Comparison of ENCODE assay signal across 8 mouse cellular contexts in the genomic region with DNA sequence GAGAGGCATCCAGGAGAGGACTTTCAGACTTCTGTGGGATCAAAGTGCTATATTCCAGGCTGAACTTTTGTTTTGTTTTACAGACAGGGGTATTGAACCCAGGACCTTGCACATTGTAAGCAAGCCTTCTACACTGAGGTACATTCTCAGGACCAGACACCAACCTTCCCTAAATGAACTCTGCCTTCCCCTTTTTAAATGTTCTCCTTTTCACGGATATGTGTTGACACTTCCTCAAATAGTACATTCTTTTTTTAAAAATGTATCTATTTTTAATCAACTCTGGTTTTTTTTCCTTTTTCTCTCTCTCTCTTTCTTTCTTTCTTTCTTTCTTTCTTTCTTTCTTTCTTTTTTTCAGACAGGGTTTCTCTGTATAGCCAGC. TPM values are rescaled to one million over a fixed set of nuclear protein-coding genes. Genes with fewer than 3 reads are reported as not detected.
DNase-seq lines count a peak whose midpoint lies in the region; ATAC-seq and TF ChIP-seq lines count a peak whose summit lies in the region.

No protein-coding gene starts in this region.

- H3K4me3 ChIP-seq in heart, embryonic 15.5 days, result peak overlapping the region; percentile 15
- peak overlapping the region; percentile 34 for H3K4me3 ChIP-seq in embryonic facial prominence, embryonic 10.5 days
- H3K4me3 ChIP-seq in intestine, embryonic 14.5 days (ENCODE audit: low read depth, low read length), result no peak overlapping the region
- no peak overlapping the region for H3K4me3 ChIP-seq in midbrain, embryonic 14.5 days (replicated peaks; ENCODE audit: low read depth, low read length)
- no peak overlapping the region for H3K4me3 ChIP-seq in thymus, adult 2 months (ENCODE audit: control insufficient read depth, insufficient read depth, low read length)

- no peak overlapping the region for H3K9ac ChIP-seq in heart, embryonic 15.5 days
- H3K9ac ChIP-seq in intestine, embryonic 14.5 days (ENCODE audit: low read length), result no peak overlapping the region
- no peak overlapping the region for H3K9ac ChIP-seq in midbrain, embryonic 14.5 days (replicated peaks; ENCODE audit: low read length)

- H3K4me2 ChIP-seq in heart, embryonic 15.5 days, result peak overlapping the region; percentile 48
- H3K4me2 ChIP-seq in intestine, embryonic 14.5 days (ENCODE audit: low read length), result peak overlapping the region; percentile 40
- peak overlapping the region; percentile 29; the same call in 1 of the 2 replicates for H3K4me2 ChIP-seq in midbrain, embryonic 14.5 days (ENCODE audit: low read length)

- peaks cover 11% of the 10 kb centered on the region for H3K4me1 ChIP-seq in heart, embryonic 15.5 days (replicated peaks)
- H3K4me1 ChIP-seq in embryonic facial prominence, embryonic 10.5 days, result peaks cover 12% of the 10 kb centered on the region
- peaks cover 8% of the 10 kb centered on the region for H3K4me1 ChIP-seq in intestine, embryonic 14.5 days (replicated peaks; ENCODE audit: control insufficient read depth, insufficient read depth, low read length)
- peaks cover 8% of the 10 kb centered on the region; the same call in 1 of the 2 replicates for H3K4me1 ChIP-seq in midbrain, embryonic 14.5 days (ENCODE audit: control insufficient read depth, insufficient read depth, low read length)
- peaks cover 17% of the 10 kb centered on the region for H3K4me1 ChIP-seq in thymus, adult 2 months (replicated peaks; ENCODE audit: control insufficient read depth, insufficient read depth, low read length)

- 43% methylated on average over 1 of the region's 1 CpGs for WGBS in heart, embryonic 15.5 days
- 64% methylated on average over 1 of the region's 1 CpGs for WGBS in embryonic facial prominence, embryonic 10.5 days
- 56% methylated on average over 1 of the region's 1 CpGs for WGBS in intestine, embryonic 14.5 days
- 79% methylated on average over 1 of the region's 1 CpGs for WGBS in midbrain, embryonic 14.5 days
- WGBS in thymus, adult 2 months, result 18% methylated on average over 1 of the region's 1 CpGs

- no peak overlapping the region for H3K27ac ChIP-seq in heart, embryonic 15.5 days
- H3K27ac ChIP-seq in embryonic facial prominence, embryonic 10.5 days (replicated peaks), result 0 out of 2 replicates have a peak overlapping the region, but pooled peaks have one; percentile 57
- no peak overlapping the region for H3K27ac ChIP-seq in intestine, embryonic 14.5 days (ENCODE audit: low read depth)
- H3K27ac ChIP-seq in midbrain, embryonic 14.5 days (replicated peaks; ENCODE audit: low read depth, low read length), result no peak overlapping the region
- H3K27ac ChIP-seq in thymus, adult 2 months (ENCODE audit: control insufficient read depth, insufficient read depth, low read length), result no peak overlapping the region

- ATAC-seq in heart, embryonic 15.5 days (replicated peaks; ENCODE audit: insufficient number of reproducible peaks, insufficient read depth, low FRiP score, low read depth), result no peak
- ATAC-seq in intestine, embryonic 14.5 days (replicated peaks; ENCODE audit: low FRiP score, low TSS enrichment, low read depth), result peak; percentile 23; the same call in 1 of the 2 replicates
- ATAC-seq in midbrain, embryonic 14.5 days (ENCODE audit: low FRiP score, low TSS enrichment), result no peak

- H3K36me3 ChIP-seq in heart, embryonic 15.5 days, result no peaks in the 10 kb centered on the region
- no peaks in the 10 kb centered on the region for H3K36me3 ChIP-seq in embryonic facial prominence, embryonic 10.5 days (replicated peaks)
- no peaks in the 10 kb centered on the region for H3K36me3 ChIP-seq in intestine, embryonic 14.5 days (ENCODE audit: control insufficient read depth, insufficient read depth, low read length)
- no peaks in the 10 kb centered on the region for H3K36me3 ChIP-seq in midbrain, embryonic 14.5 days (ENCODE audit: control insufficient read depth, insufficient read depth, low read length)
- no peaks in the 10 kb centered on the region for H3K36me3 ChIP-seq in thymus, adult 2 months (ENCODE audit: control insufficient read depth, insufficient read depth, low read length)

- TF ChIP-seq POLR2A in thymus, adult 2 months (IDR thresholded peaks at IDR 0.05; ENCODE audit: control insufficient read depth, extremely low read depth, insufficient read depth, low read length, poor library complexity), result no peak

- no peak for DNase-seq in heart, postnatal 36 days
- DNase-seq in embryonic facial prominence, embryonic 10.5 days (ENCODE audit: low spot score), result no peak
- no peak for DNase-seq in intestine, embryonic 14.5 days (ENCODE audit: low spot score)
- DNase-seq in midbrain, embryonic 14.5 days, result no peak
- no peak for DNase-seq in adrenal gland, adult 2 months
- DNase-seq in thymus, adult 2 months, result no peak
- DNase-seq in cerebellum, adult 9-10 months, result no peak

- no peak for TF ChIP-seq CTCF in thymus, adult 2 months (IDR thresholded peaks at IDR 0.05; ENCODE audit: borderline replicate concordance, control insufficient read depth, extremely low read depth, insufficient read depth, low read length, poor library complexity)

- no peaks in the 10 kb centered on the region for H3K9me3 ChIP-seq in heart, embryonic 15.5 days (replicated peaks)
- H3K9me3 ChIP-seq in embryonic facial prominence, embryonic 10.5 days, result no peaks in the 10 kb centered on the region
- H3K9me3 ChIP-seq in intestine, embryonic 14.5 days (ENCODE audit: control insufficient read depth, low read length), result no peaks in the 10 kb centered on the region
- no peaks in the 10 kb centered on the region for H3K9me3 ChIP-seq in midbrain, embryonic 14.5 days (ENCODE audit: control insufficient read depth, low read length)

- intact Hi-C loops in heart, postnatal 36 days (cut with DNase I), result no loop called here

- no peaks in the 10 kb centered on the region for H3K27me3 ChIP-seq in heart, embryonic 15.5 days
- H3K27me3 ChIP-seq in embryonic facial prominence, embryonic 10.5 days (replicated peaks; ENCODE audit: low read depth, poor library complexity, severe bottlenecking), result no peaks in the 10 kb centered on the region
- H3K27me3 ChIP-seq in intestine, embryonic 14.5 days (replicated peaks; ENCODE audit: control insufficient read depth, insufficient read depth, low read length), result no peaks in the 10 kb centered on the region
- H3K27me3 ChIP-seq in midbrain, embryonic 14.5 days (ENCODE audit: control insufficient read depth, insufficient read depth, low read length), result no peaks in the 10 kb centered on the region
- H3K27me3 ChIP-seq in thymus, adult 2 months (ENCODE audit: control insufficient read depth, insufficient read depth, low read length), result no peaks in the 10 kb centered on the region

RNA-seq across cellular contexts. Expression of gene Strbp, which starts 32.1 kb away (rescaled TPM):
- 23.4 and 24.5 TPM in 2 replicates for polyA plus RNA-seq in heart, embryonic 15.5 days (2015; fragmentation: Nextera tagmentation; extraction: Ambion mirVana)
- total RNA-seq in heart, postnatal 36 days (2021), result 10 to 100 TPM; 19.3 to 21.2 TPM
- 49.2 and 50.4 TPM in 2 replicates for polyA plus RNA-seq in embryonic facial prominence, embryonic 10.5 days (2016; fragmentation: Nextera tagmentation; extraction: Ambion mirVana)
- 47.3 and 48.3 TPM in 2 replicates for polyA plus RNA-seq in intestine, embryonic 14.5 days (2014; fragmentation: Nextera tagmentation; extraction: Ambion mirVana)
- 134 and 155 TPM in 2 replicates for polyA plus RNA-seq in midbrain, embryonic 14.5 days (2014; fragmentation: Nextera tagmentation; extraction: Ambion mirVana)
- total RNA-seq in adrenal gland, adult 2 months (2021), result 10 to 100 TPM; 57.0 to 61.7 TPM
- 1.5 TPM in 2 replicates for polyA plus RNA-seq in adrenal gland, adult 2 months (2012; rRNA removed)
- polyA plus RNA-seq in thymus, adult 2 months (2012; rRNA removed), result 10.6 and 12.7 TPM in 2 replicates

RNA-seq across cellular contexts. Expression of gene Crb2, which starts 40.3 kb away (rescaled TPM):
- polyA plus RNA-seq in heart, embryonic 15.5 days (2015; fragmentation: Nextera tagmentation; extraction: Ambion mirVana), result 1.3 and 2.1 TPM in 2 replicates
- total RNA-seq in heart, postnatal 36 days (2021), result 1 to 10 TPM in 1 of 2 experiments, under 1 TPM in 1; 0.97 to 1.0 TPM
- polyA plus RNA-seq in embryonic facial prominence, embryonic 10.5 days (2016; fragmentation: Nextera tagmentation; extraction: Ambion mirVana), result 7.3 and 11.9 TPM in 2 replicates
- polyA plus RNA-seq in intestine, embryonic 14.5 days (2014; fragmentation: Nextera tagmentation; extraction: Ambion mirVana), result 3.6 and 4.2 TPM in 2 replicates
- 3.5 and 5.8 TPM in 2 replicates for polyA plus RNA-seq in midbrain, embryonic 14.5 days (2014; fragmentation: Nextera tagmentation; extraction: Ambion mirVana)
- under 1 TPM; 0.32 to 0.73 TPM for total RNA-seq in adrenal gland, adult 2 months (2021)
- 0.47 and 0.86 TPM in 2 replicates for polyA plus RNA-seq in adrenal gland, adult 2 months (2012; rRNA removed)
- 0.17 and 0.38 TPM in 2 replicates for polyA plus RNA-seq in thymus, adult 2 months (2012; rRNA removed)

Comparison
In these comparisons a context has a peak if more than half of its experiments do, and no peak if none do; other contexts are left out.
1. H3K4me3 ChIP-seq: peak in heart, embryonic 15.5 days (single experiment) and embryonic facial prominence, embryonic 10.5 days (single experiment); none in intestine, embryonic 14.5 days (single experiment), midbrain, embryonic 14.5 days (single experiment) and thymus, adult 2 months (single experiment).
2. Peak in every context shown above with its lines, with median percentiles within 50 percentile points of each other: H3K4me2 ChIP-seq.